Mouse (Mus musculus) bone marrow, adult 2 months (tissue): ENCODE measurements around the gene Vps37b.

Source experiments
- CTCF ChIP-seq: fragments of 200-500 bp; IDR thresholded peaks from 2 replicates; pipeline ENCODE4 v1.5.1; 2011; ENCODE audit warnings: low read length, control low read depth; ENCODE audit not compliant: control insufficient read depth, insufficient read depth
- POLR2A ChIP-seq: fragments of 200-500 bp; IDR thresholded peaks from 2 replicates; pipeline ENCODE4 v1.6.1; 2011; ENCODE audit warnings: low read depth, mild to moderate bottlenecking, control low read depth, low read length, borderline replicate concordance; ENCODE audit not compliant: control insufficient read depth

- no peak for TF ChIP-seq CTCF
- no peak for TF ChIP-seq POLR2A
Measured at GRCm38 (mm10) chr5:123968468-123968867, 63.6 kb downstream of the Vps37b start.
